Mouse (Mus musculus) E14TG2a.4 (cell line): ENCODE measurements around the gene 1700013G24Rik.

Experiments used
- CTCF ChIP-seq: conservative IDR thresholded peaks from 2 replicates; pipeline ENCODE4 v1.5.1; 2014; ENCODE audit warnings: low read length
- POU5F1 ChIP-seq: IDR thresholded peaks from 2 replicates; pipeline ENCODE4 v1.6.1; 2014; ENCODE audit warnings: low read length, borderline replicate concordance

- TF ChIP-seq CTCF = no peak
- TF ChIP-seq POU5F1 = no peak
Observed at GRCm38 (mm10) chr4:137417712-137418564, 35.1 kb upstream of the 1700013G24Rik start.
